Mouse (Mus musculus): ENCODE measurements around the gene Kcnh1. TPM values are rescaled to one million over a fixed set of nuclear protein-coding genes. Genes with fewer than 3 reads are reported as not detected.

Gene Kcnh1
- total RNA-seq, 2 experiments from 2014 or later: not detected

DNA sequence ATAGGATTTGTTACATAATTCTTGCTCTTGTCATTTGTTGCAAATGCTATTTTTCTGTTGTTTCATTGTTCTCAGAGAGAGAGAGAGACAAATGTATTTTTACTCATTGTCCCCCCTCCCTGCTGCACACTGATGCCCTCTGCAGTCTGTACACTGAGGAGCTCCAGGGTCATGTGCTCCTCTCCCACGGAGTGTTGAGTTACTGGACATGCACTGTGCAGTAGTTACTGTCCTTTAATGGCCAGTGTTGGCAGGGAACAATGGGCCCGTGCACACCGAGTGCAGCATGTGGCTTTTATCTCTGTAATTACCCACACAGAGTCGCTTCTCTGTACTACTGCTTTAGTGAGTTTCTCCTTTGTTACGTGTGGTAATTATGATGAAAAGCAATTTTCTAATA lies 17.4 kb downstream of the Kcnh1 start:
- intact Hi-C loops (cut with DNase I): no loop called here
- no peak for DNase-seq

DNA sequence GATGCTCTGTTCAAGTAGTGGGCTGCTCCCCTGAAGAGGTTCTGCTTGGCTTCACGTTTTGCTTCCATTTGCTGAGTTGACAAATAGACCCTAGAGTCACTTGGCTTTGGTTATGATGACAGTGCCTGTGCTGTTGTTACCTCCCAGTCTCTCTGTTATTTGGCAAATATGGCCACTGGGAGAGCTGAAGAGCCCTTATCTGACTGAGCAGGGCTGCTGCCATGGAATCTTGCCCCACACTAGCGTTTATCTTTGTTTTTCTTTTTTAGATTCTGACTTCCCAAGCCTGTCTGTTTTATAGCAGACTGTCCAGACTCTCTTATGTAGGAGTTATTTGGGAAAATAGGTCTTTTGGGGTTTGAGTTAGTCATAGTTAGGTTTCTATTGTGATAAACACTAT lies 21.9 kb downstream of the Kcnh1 start:
- TF ChIP-seq CTCF (IDR thresholded peaks at IDR 0.05): no peak
- Histone ChIP-seq H3K4me3 (no peak overlapping the region), H3K27ac (no peak overlapping the region)
- intact Hi-C loops (cut with DNase I): no loop called here
- no peak for DNase-seq

More for the DNA sequence above, 17.4 kb downstream of the Kcnh1 start:
- TF ChIP-seq CTCF (IDR thresholded peaks at IDR 0.05): no peak
- Histone ChIP-seq H3K4me3 (no peak overlapping the region), H3K27ac (no peak overlapping the region)

DNA sequence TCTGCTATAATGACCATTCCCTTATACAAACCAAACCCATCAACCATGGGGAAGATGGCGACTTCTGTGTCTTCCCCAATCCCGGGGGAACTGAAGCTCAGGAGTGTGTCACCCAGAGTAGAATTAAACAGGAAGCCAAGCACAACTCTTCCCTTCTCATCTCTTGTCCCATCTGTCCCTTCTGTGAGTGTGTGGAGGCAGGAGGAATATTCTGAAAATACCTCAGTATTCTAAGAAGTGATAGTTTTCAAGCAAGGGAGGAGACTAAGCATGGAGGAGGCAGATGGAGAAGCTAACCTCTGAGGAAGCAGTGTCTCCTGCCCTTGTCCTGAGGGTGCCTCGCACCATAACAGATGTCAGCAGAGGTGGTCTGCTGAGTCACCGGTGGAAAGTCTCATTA lies 24.1 kb downstream of the Kcnh1 start:
- no peak for DNase-seq
- Histone ChIP-seq H3K27ac (no peak overlapping the region), H3K4me3 (no peak overlapping the region)
- TF ChIP-seq CTCF (IDR thresholded peaks at IDR 0.05): no peak
- intact Hi-C loops (cut with DNase I): no loop called here

DNA sequence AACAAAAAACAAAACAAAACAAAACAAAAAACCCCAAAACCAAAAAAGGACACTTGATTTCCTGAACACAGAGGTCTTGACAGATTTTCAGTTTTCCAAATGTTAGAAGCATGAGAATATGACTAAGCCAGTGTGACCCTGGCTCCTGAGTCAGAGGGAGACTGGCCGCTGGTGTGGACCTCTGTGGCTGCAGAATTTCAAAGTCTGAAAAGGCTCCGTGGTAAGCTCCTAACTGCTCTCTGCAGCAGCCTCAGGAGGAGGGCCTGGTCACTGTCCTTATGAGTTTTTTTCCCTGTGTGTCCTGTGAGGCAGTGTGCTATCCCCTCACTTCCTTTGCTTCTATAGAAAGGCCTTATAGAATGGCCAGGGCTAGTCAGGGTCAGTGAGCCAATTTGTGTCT lies 29.6 kb downstream of the Kcnh1 start:
- no peak for DNase-seq
- Histone ChIP-seq H3K4me3 (no peak overlapping the region), H3K27ac (no peak overlapping the region)
- intact Hi-C loops (cut with DNase I): no loop called here
- TF ChIP-seq CTCF (IDR thresholded peaks at IDR 0.05): no peak

DNA sequence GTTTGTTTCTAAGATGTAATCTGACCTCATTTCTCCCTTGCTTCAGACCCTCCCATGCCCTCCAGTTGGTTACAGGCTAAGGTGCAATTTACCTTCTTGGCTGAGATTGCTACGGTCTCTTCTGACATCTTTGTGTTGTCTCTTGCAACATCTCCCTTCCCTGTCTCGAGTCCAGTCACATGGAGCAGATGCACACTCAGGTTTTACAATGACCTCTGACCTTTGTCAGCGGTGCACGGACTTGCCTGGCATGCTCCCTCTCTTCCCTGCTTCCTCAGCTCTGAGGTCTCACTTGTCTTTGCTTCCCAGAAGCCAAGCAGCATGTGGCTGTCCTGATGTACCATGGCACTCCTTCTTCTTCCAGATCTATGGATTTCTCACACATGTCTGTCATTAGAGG lies 33.6 kb downstream of the Kcnh1 start:
- H3K27ac ChIP-seq: no peak overlapping the region
- TF ChIP-seq CTCF (IDR thresholded peaks at IDR 0.05): no peak
- no peak for DNase-seq
- intact Hi-C loops (cut with DNase I): no loop called here
- H3K4me3 ChIP-seq: no peak overlapping the region

DNA sequence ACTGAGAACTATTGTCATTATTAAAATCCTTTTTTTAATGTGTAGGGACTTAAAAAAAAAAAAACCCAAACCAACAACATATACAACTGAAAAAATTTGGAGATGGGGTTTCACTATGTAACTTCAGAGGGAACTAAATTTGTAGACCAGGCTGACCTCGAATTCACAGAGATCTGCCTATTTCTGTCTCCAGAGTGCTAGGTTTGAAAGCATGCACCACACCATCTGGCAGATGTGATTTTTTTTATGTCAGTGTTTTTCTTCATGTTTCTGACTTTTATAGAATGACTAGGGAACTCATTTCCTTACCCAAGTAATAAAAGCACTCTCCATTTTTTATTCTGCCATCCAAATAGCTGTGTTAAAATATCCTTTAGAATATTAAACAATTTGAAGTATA lies 42.1 kb downstream of the Kcnh1 start:
- intact Hi-C loops (cut with DNase I): no loop called here
- TF ChIP-seq CTCF (IDR thresholded peaks at IDR 0.05): no peak
- H3K4me3 ChIP-seq: no peak overlapping the region
- no peak overlapping the region for H3K27ac ChIP-seq
- DNase-seq: no peak

DNA sequence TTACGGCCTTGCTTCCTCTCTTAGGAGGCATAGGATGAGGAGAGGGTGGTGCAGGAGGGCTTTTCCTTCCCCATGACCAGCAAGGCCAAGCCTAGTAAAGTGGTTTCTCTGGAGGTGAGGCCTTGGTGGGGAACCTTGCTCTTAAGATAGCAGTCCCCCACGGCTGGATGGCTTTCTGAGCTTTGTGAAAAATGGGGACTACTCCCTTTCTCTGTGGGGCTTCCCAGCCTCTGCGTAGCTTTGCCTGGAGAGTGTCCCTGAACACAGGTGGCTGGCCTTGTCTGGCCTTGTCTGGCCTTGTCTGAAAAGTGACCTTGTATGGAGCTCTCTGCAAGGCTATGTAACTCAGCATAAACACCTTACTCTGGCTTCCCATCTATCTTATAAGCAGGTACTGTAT lies 56.3 kb downstream of the Kcnh1 start:
- H3K4me3 ChIP-seq: no peak overlapping the region
- TF ChIP-seq CTCF (IDR thresholded peaks at IDR 0.05): no peak
- no peak overlapping the region for H3K27ac ChIP-seq
- intact Hi-C loops (cut with DNase I): no loop called here
- no peak for DNase-seq

DNA sequence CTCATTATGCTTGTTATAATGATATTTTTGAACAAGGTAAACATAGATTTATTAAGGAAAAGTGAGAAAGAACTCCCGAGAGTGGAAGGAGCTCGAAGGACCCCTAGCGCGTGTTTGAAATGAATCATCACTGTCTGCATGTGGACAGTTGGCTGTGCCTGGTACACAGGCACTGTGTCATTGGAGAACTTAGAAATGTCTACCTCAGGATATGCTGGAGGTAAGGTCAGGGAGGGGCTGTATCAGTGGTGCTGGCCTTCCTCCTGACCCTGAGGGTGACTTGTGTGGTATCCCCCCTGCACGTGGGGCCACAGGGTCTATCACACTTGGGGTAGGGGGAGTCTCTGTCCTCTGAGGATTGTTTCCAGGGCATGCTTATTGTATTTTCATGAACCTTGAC lies 68.6 kb downstream of the Kcnh1 start:
- Histone ChIP-seq H3K4me3 (no peak overlapping the region), H3K27ac (no peak overlapping the region)
- no peak for TF ChIP-seq CTCF (IDR thresholded peaks at IDR 0.05)
- DNase-seq: no peak
- intact Hi-C loops (cut with DNase I): no loop called here

DNA sequence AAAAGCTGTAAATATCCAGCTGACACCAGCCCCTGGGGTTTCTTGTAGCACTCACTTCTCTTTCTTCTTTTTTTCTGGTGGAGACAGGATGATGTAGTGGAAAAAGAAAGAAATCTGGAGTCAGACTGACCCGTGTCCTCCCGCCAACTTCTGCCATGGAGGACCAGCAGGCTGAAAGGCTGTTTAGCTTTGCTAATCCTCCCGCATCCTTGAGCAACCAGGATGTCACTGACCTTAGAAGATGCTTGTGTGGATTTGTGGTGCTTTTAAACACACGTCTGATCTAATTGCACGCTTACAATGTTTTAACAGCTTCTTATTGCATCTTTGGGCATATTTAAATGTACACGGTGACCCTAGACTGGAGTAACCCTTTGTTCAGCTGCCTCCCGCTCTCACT lies 69.0 kb downstream of the Kcnh1 start:
- DNase-seq: no peak
- H3K27ac ChIP-seq: no peak overlapping the region
- TF ChIP-seq CTCF (IDR thresholded peaks at IDR 0.05): no peak
- intact Hi-C loops (cut with DNase I): no loop called here
- H3K4me3 ChIP-seq: no peak overlapping the region

DNA sequence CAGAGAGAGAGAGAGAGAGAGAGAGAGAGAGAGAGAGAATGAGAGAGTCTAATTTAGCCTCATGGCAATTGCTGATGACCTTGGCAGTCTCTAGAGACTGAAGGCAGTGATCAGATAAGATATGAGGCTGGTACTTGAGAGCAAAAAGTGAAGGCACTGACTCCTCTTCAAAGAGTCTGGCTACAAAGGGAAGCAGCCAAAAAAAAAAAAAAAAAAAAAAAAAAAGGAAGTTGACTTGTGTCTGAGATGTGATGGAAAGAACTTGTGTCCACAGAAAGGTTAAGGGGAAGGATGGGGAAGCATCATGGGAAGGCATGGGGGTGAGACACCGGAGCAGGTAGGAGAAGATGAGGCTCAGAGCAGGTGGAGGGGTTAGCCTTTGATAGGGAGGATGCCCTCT lies 75.1 kb downstream of the Kcnh1 start:
- DNase-seq: no peak
- Histone ChIP-seq H3K4me3 (no peak overlapping the region), H3K27ac (no peak overlapping the region)
- intact Hi-C loops (cut with DNase I): no loop called here
- no peak for TF ChIP-seq CTCF (IDR thresholded peaks at IDR 0.05)

DNA sequence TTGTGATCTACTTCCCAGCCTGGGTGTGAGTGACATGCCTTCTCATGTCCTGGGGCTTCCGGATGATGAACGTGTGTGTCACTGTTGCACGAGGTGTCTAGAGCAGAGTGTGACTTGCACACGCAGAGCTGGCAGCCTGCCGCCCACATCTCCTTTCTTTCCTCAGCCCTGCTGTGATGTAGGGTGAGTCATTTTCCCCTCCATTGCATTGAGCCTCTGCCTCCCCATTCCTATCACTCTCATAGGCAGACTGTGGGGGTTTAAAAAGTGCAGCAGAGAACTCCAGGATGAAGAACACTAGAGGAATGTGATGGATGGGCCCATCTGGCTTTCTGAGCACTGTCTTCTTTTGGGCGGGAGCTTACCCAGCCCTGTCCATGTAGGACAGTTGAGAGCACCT lies 76.4 kb downstream of the Kcnh1 start:
- intact Hi-C loops (cut with DNase I): no loop called here
- DNase-seq: no peak
- TF ChIP-seq CTCF (IDR thresholded peaks at IDR 0.05): no peak
- Histone ChIP-seq H3K4me3 (no peak overlapping the region), H3K27ac (no peak overlapping the region)

DNA sequence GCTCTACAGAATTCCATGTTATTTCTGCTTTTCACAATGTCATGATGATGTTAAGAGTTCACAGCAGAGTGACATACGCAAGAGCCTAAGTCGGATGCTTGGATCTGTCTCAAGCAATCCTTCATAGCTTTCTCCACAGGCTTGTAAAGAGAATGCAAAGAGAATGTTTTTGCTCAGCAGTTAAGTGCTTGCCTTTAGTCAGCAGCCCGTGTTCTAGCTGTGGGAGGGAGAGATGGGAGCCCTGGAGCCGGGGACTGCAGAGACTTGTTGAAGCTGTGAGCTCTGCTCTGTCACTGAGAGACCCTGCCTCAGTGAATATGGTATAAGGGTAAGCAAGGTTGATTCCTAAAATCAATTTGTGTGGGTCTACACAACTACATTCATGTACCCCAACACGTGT lies 78.3 kb downstream of the Kcnh1 start:
- intact Hi-C loops (cut with DNase I): no loop called here
- no peak for TF ChIP-seq CTCF (IDR thresholded peaks at IDR 0.05)
- no peak overlapping the region for H3K27ac ChIP-seq
- no peak overlapping the region for H3K4me3 ChIP-seq
- no peak for DNase-seq

DNA sequence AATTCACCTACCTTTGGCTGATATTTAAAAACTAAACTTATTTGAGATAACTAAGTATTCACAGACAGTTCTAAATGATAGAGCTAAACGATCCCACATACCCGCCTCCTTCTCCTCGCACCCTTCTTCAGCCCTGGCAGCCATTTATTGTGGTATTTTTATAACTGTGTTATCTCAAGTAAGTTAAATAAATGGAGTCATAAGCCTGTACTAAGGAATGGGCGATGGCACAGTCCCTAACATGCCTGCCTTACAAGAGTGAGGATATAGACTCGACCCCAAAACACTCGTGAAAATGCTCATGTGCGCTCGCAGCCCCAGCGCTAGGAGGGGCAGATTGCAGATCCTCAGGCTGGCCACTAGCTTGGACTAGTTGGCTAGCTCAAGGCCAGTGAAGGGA lies 79.3 kb downstream of the Kcnh1 start:
- no peak for DNase-seq
- intact Hi-C loops (cut with DNase I): no loop called here
- no peak overlapping the region for H3K4me3 ChIP-seq
- no peak for TF ChIP-seq CTCF (IDR thresholded peaks at IDR 0.05)
- no peak overlapping the region for H3K27ac ChIP-seq

DNA sequence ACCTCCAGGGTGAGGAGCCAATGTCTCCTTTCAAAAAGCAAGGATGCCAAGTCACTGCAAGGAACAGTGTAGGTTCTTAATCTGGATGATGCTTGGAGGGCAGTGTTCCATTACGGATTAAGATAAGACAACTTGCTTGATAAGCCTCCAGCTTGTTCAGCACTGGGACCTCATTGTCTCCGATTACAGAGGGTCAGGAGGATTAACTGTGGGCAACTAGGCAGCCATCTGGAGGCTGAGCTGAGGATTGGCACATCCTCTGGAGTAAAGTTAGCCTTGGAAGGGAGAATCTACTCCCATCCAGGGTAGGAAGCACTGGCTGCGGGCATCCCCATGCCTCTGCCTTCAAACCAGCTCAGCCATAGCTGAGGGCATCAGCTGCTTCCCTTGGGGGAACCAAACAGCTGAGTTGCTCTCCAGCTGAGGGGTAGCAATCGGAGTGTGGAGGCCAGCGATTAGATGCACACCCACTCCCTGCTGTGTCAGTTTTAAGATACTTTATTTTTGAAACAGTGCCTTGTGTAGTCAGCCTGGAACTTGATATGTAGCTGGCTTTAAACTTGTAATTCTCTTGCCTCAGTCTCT lies 87.3 kb downstream of the Kcnh1 start:
- intact Hi-C loops (cut with DNase I): no loop called here
- no peak for DNase-seq
- no peak for TF ChIP-seq CTCF (IDR thresholded peaks at IDR 0.05)

DNA sequence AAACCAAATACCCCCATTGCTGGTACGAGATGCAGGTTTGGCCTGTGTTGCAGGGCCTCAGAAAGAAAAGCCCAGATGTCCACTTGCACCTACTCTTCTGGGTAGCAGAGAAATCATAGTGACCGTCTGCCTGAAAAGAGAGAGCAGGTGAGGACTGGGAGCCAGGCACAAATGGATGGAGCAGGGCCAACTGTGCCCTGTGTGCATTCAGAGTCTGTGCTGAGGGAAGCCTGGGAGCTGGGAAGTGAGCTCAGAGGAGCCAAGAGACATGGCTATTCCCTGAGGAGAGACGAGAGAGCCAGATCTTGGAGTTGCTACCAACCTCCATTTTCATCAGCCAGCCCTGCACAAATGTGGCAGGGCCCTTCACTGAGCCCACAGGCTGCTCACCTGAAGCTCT lies 93.8 kb downstream of the Kcnh1 start:
- intact Hi-C loops (cut with DNase I): no loop called here
- H3K4me3 ChIP-seq: no peak overlapping the region
- no peak for DNase-seq
- H3K27ac ChIP-seq: no peak overlapping the region
- no peak for TF ChIP-seq CTCF (IDR thresholded peaks at IDR 0.05)

More for the DNA sequence above, 87.3 kb downstream of the Kcnh1 start:
- Histone ChIP-seq H3K27ac (no peak overlapping the region), H3K4me3 (no peak overlapping the region)
